Mouse (Mus musculus): ENCODE data around the gene Myo18b.

- TF ChIP-seq ZC3H11A (IDR thresholded peaks at IDR 0.05; ENCODE audit: borderline replicate concordance, low read depth, low read length), result no peak
- no peak for TF ChIP-seq MAFK (IDR thresholded peaks at IDR 0.05; ENCODE audit: insufficient read depth, low read depth, low read length)
Observed at GRCm38 (mm10) chr5:112780383-112780782, 115.8 kb downstream of the Myo18b start.

Measured in ES-E14 (cell line).